Mouse (Mus musculus) liver, embryonic 14.5 days (tissue): ENCODE data around the gene Gm7247.

Experiments
- CTCF ChIP-seq: IDR thresholded peaks from 2 replicates; pipeline ENCODE4 v1.5.1; 2016; ENCODE audit warnings: antibody characterized with exemption, low read depth, control low read depth
- EP300 ChIP-seq: IDR thresholded peaks from 2 replicates; pipeline ENCODE4 v1.6.1; 2016; ENCODE audit warnings: antibody characterized with exemption, low read depth

- TF ChIP-seq CTCF, result no peak
- no peak for TF ChIP-seq EP300
Measured at GRCm38 (mm10) chr14:51382805-51383204, 21.2 kb downstream of the Gm7247 start.
